Mouse (Mus musculus): ENCODE measurements around the gene Hspa1l. TPM values are rescaled to one million over a fixed set of nuclear protein-coding genes. Genes with fewer than 3 reads are reported as not detected.

Gene Hspa1l
- polyA plus RNA-seq, 1 experiment from 2014 or later: 0.53 TPM

- no peaks in the 10 kb centered on the region for H3K9me3 ChIP-seq (ENCODE audit: control insufficient read depth, low read length)
- no peaks in the 10 kb centered on the region for H3K27me3 ChIP-seq (replicated peaks; ENCODE audit: control insufficient read depth, insufficient read depth, low read length)
- H3K4me3 ChIP-seq (ENCODE audit: low read depth, low read length): no peak overlapping the region
- no peak for ATAC-seq (replicated peaks; ENCODE audit: low FRiP score, low TSS enrichment, low read depth)
- peaks cover 28% of the 10 kb centered on the region; the same call in 1 of the 2 replicates for H3K36me3 ChIP-seq (ENCODE audit: control insufficient read depth, insufficient read depth, low read length)
- no peak overlapping the region for H3K9ac ChIP-seq (ENCODE audit: low read length)
- no peak overlapping the region for H3K27ac ChIP-seq (ENCODE audit: low read depth)
- peaks cover 6% of the 10 kb centered on the region; the same call in 1 of the 2 replicates for H3K4me1 ChIP-seq (replicated peaks; ENCODE audit: control insufficient read depth, insufficient read depth, low read length)
- H3K4me2 ChIP-seq (ENCODE audit: low read length): no peak overlapping the region
- 73% methylated on average over 24 of the region's 24 CpGs for WGBS
- no peak for DNase-seq (ENCODE audit: low spot score)
Measured at GRCm38 (mm10) chr17:34934031-34934430, 38.5 kb upstream of the Hspa1l start.

DNA sequence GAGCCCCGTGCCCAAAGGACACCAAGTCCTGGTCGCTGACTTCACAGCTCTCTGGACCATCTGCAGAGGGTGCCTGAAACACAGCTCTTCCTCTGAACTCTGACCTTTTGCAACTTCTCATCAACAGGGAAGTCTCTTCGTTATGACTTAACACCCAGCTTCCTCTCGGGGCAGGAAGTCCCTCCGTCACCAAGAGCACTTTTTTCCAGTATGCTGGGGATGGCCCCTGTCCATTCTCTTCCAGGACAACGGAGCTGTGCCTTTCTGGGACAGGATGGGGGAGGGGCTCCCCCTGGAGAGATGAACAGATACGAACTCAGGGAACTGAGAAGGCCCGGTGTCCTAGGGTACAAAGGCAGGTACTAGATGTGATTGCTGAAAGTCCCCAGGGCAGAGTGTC, 37.7 kb upstream of the Hspa1l start:
- H3K4me3 ChIP-seq (ENCODE audit: low read depth, low read length): no peak overlapping the region
- DNase-seq (ENCODE audit: low spot score) (no peak), ATAC-seq (replicated peaks; ENCODE audit: low FRiP score, low TSS enrichment, low read depth) (no peak)
- no peaks in the 10 kb centered on the region for H3K9me3 ChIP-seq (ENCODE audit: control insufficient read depth, low read length)
- WGBS: 50% methylated on average over 8 of the region's 8 CpGs
- H3K36me3 ChIP-seq (ENCODE audit: control insufficient read depth, insufficient read depth, low read length): peaks cover 28% of the 10 kb centered on the region; the same call in 1 of the 2 replicates
- no peaks in the 10 kb centered on the region for H3K27me3 ChIP-seq (replicated peaks; ENCODE audit: control insufficient read depth, insufficient read depth, low read length)
- no peak overlapping the region for H3K9ac ChIP-seq (ENCODE audit: low read length)
- no peak overlapping the region for H3K27ac ChIP-seq (ENCODE audit: low read depth)
- peaks cover 6% of the 10 kb centered on the region; the same call in 1 of the 2 replicates for H3K4me1 ChIP-seq (replicated peaks; ENCODE audit: control insufficient read depth, insufficient read depth, low read length)
- no peak overlapping the region for H3K4me2 ChIP-seq (ENCODE audit: low read length)

DNA sequence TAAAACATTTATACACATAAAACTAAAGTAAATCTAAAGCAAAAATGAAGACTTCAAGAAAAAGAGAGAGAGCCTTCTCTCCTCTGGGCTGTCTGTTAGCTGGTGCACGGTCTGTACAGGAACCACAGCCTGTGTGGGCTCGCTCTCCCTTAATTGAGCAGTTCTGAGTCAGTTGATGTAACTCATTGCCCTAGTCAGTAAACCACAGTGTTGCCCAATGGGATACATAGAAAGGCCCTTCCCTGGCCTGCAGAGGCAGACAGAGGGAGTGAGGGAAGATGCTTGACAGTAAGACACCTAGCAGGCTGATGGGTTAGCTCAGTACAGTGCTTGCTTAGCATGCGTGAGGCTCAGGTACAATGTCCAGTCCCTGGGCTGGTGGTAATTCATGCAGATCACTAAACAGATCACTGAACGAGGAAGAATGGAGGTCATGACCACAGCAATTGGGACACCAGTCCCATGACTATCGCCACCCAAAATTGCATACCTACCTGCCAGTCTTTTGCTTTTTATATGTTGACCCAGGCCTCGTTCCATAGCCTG, 34.5 kb upstream of the Hspa1l start:
- Histone ChIP-seq H3K27me3 (replicated peaks; ENCODE audit: control insufficient read depth, insufficient read depth, low read length) (no peaks in the 10 kb centered on the region), H3K9ac (ENCODE audit: low read length) (no peak overlapping the region)
- ATAC-seq (replicated peaks; ENCODE audit: low FRiP score, low TSS enrichment, low read depth): no peak

DNA sequence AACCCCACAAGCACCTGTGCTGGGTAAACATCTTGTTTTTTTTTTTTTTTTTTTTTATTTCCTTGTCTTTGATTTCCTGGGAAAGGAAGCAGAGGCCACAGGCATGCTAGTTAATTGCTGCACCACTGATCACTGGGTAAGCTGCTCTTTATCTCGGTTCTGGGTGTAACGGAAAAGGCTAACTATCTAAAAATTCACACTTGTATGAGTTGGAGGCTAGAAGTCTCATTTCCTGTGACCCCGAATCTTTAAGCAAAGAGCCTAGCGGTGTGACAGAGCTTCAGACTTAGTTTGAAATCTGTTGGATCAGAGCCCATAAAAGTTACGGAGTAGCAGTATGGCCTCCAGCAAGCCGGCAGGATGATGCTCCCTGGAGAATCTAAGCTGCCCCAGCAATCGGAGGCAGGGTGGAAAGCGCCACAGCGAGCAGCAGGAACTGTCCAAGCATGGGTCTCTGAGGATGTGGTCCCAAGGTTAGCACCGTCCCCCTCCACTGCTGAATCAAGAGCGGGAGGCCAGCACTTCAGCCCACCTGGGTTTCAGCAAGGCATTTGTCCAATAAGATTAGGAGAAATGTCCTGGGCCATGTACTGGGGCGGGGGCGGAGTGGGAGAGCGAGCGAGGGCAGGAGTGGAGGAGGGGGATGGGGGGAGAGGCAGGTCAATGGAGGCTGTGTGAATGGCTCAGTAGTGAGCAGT, 31.0 kb upstream of the Hspa1l start:
- no peaks in the 10 kb centered on the region for H3K27me3 ChIP-seq (replicated peaks; ENCODE audit: control insufficient read depth, insufficient read depth, low read length)
- 7% methylated on average over 15 of the region's 15 CpGs for WGBS
- peak overlapping the region; percentile 42 for H3K9ac ChIP-seq (ENCODE audit: low read length)
- no peaks in the 10 kb centered on the region for H3K36me3 ChIP-seq (ENCODE audit: control insufficient read depth, insufficient read depth, low read length)
- ATAC-seq (replicated peaks; ENCODE audit: low FRiP score, low TSS enrichment, low read depth): no peak
- H3K9me3 ChIP-seq (ENCODE audit: control insufficient read depth, low read length): 0 out of 2 replicates have a peak, but pooled peaks cover 2% of the 10 kb centered on the region
- peaks cover 6% of the 10 kb centered on the region for H3K4me1 ChIP-seq (replicated peaks; ENCODE audit: control insufficient read depth, insufficient read depth, low read length)
- H3K4me2 ChIP-seq (ENCODE audit: low read length): peak overlapping the region; percentile 54
- H3K4me3 ChIP-seq (ENCODE audit: low read depth, low read length): peak overlapping the region; percentile 22
- DNase-seq (ENCODE audit: low spot score): peak; percentile 61
- peak overlapping the region; percentile 51 for H3K27ac ChIP-seq (ENCODE audit: low read depth)

More for the DNA sequence above, 34.5 kb upstream of the Hspa1l start:
- no peak overlapping the region for H3K4me3 ChIP-seq (ENCODE audit: low read depth, low read length)
- DNase-seq (ENCODE audit: low spot score): no peak
- no peaks in the 10 kb centered on the region for H3K9me3 ChIP-seq (ENCODE audit: control insufficient read depth, low read length)
- H3K4me2 ChIP-seq (ENCODE audit: low read length): no peak overlapping the region
- H3K27ac ChIP-seq (ENCODE audit: low read depth): no peak overlapping the region
- H3K4me1 ChIP-seq (replicated peaks; ENCODE audit: control insufficient read depth, insufficient read depth, low read length): peaks cover 6% of the 10 kb centered on the region
- 80% methylated on average over 6 of the region's 6 CpGs for WGBS
- H3K36me3 ChIP-seq (ENCODE audit: control insufficient read depth, insufficient read depth, low read length): peaks cover 23% of the 10 kb centered on the region; the same call in 1 of the 2 replicates

- no peak overlapping the region for H3K4me2 ChIP-seq (ENCODE audit: low read length)
- 0 out of 2 replicates have a peak, but pooled peaks cover 2% of the 10 kb centered on the region for H3K9me3 ChIP-seq (ENCODE audit: control insufficient read depth, low read length)
- H3K27ac ChIP-seq (ENCODE audit: low read depth): peak overlapping the region; percentile 65
- H3K9ac ChIP-seq (ENCODE audit: low read length): no peak overlapping the region
- peaks cover 6% of the 10 kb centered on the region for H3K4me1 ChIP-seq (replicated peaks; ENCODE audit: control insufficient read depth, insufficient read depth, low read length)
- no peak overlapping the region for H3K4me3 ChIP-seq (ENCODE audit: low read depth, low read length)
- no peaks in the 10 kb centered on the region for H3K36me3 ChIP-seq (ENCODE audit: control insufficient read depth, insufficient read depth, low read length)
- no peaks in the 10 kb centered on the region for H3K27me3 ChIP-seq (replicated peaks; ENCODE audit: control insufficient read depth, insufficient read depth, low read length)
- 72% methylated on average over 4 of the region's 4 CpGs for WGBS
- ATAC-seq (replicated peaks; ENCODE audit: low FRiP score, low TSS enrichment, low read depth) (peak; percentile 45; the same call in 1 of the 2 replicates), DNase-seq (ENCODE audit: low spot score) (peak; percentile 63)
Measured at GRCm38 (mm10) chr17:34943128-34943815, 29.2 kb upstream of the Hspa1l start.

DNA sequence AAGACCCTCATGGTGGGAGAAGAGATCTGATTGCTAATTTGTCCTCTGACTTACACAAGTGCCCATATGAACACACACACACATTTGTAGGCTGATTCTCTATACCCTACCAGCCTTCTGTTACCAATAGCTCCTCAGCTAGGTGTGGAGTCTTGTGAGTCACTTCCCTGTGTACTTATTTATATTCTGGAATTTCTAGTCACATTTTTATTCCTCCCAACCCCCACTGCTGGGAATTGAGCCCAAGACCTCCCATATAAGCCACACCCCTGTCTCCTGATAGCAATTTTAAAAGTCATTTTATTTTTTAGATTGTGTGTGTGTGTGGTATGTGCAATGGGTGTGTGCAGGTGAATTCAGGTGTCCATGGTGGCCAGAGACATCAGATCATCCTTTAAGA, 28.1 kb upstream of the Hspa1l start:
- Histone ChIP-seq H3K27ac (ENCODE audit: low read depth) (no peak overlapping the region), H3K27me3 (replicated peaks; ENCODE audit: control insufficient read depth, insufficient read depth, low read length) (no peaks in the 10 kb centered on the region), H3K4me3 (ENCODE audit: low read depth, low read length) (no peak overlapping the region), H3K9ac (ENCODE audit: low read length) (no peak overlapping the region), H3K36me3 (ENCODE audit: control insufficient read depth, insufficient read depth, low read length) (no peaks in the 10 kb centered on the region; the same call in 1 of the 2 replicates), H3K4me2 (ENCODE audit: low read length) (no peak overlapping the region), H3K9me3 (ENCODE audit: control insufficient read depth, low read length) (0 out of 2 replicates have a peak, but pooled peaks cover 2% of the 10 kb centered on the region), H3K4me1 (replicated peaks; ENCODE audit: control insufficient read depth, insufficient read depth, low read length) (peaks cover 6% of the 10 kb centered on the region)
- no peak for ATAC-seq (replicated peaks; ENCODE audit: low FRiP score, low TSS enrichment, low read depth)
- DNase-seq (ENCODE audit: low spot score): no peak

DNA sequence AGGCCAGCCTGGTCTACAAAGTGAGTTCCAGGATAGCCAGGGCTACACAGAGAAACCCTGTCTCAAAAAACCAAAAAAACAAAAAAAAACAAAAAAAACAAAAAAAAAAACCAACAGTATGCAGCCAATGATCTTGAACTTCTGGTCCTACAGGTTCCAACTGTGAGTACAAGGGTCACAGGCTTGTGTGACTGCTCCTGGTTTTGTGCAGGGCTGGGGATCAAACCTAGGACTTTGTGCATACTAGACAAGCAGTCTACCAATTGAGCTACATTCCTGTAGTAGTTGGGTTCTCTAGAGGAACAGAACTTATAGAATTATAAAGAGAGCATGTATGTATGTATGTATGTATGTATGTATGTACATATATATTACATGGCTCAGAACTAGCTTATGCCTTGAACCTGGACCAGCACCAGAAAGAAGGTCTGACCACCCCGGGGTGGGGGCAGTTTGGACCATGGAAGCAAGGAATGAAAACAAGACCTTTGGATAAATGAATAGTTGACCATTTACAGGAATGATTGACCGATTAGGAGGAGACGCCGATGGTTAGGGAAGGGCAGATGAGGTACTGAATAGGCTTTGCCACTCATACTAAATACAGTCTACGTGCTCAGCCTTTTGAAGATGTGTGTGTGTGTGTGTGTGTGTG, 25.9 kb upstream of the Hspa1l start:
- no peak overlapping the region for H3K4me3 ChIP-seq (ENCODE audit: low read depth, low read length)
- 90% methylated on average over 5 of the region's 5 CpGs for WGBS
- 0 out of 2 replicates have a peak, but pooled peaks cover 2% of the 10 kb centered on the region for H3K9me3 ChIP-seq (ENCODE audit: control insufficient read depth, low read length)
- no peak overlapping the region for H3K27ac ChIP-seq (ENCODE audit: low read depth)
- no peaks in the 10 kb centered on the region for H3K27me3 ChIP-seq (replicated peaks; ENCODE audit: control insufficient read depth, insufficient read depth, low read length)
- peaks cover 21% of the 10 kb centered on the region for H3K36me3 ChIP-seq (ENCODE audit: control insufficient read depth, insufficient read depth, low read length)
- no peak overlapping the region for H3K9ac ChIP-seq (ENCODE audit: low read length)
- no peak overlapping the region for H3K4me2 ChIP-seq (ENCODE audit: low read length)
- ATAC-seq (replicated peaks; ENCODE audit: low FRiP score, low TSS enrichment, low read depth): no peak
- DNase-seq (ENCODE audit: low spot score): no peak
- peaks cover 8% of the 10 kb centered on the region for H3K4me1 ChIP-seq (replicated peaks; ENCODE audit: control insufficient read depth, insufficient read depth, low read length)

DNA sequence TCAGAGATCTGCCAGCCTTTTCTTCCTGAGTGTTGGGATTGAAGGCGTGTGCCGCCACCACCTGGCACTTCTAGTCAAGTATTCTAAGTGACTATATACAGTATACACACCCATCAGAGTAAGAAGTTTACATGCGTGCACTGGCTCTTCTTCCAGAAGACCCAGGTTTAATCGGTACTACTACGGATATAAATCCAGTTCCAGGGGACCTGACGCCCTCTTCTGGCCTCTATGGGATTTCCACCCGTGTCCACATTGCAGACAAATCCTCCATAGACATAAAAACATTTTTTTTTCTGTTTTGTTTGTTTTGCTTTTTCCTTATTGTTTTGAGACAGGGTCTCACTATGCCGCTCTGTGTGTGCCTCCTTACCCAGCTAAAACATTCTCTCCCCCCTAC, 24.9 kb upstream of the Hspa1l start:
- Histone ChIP-seq H3K36me3 (ENCODE audit: control insufficient read depth, insufficient read depth, low read length) (peaks cover 21% of the 10 kb centered on the region), H3K4me2 (ENCODE audit: low read length) (no peak overlapping the region), H3K27ac (ENCODE audit: low read depth) (no peak overlapping the region), H3K4me1 (replicated peaks; ENCODE audit: control insufficient read depth, insufficient read depth, low read length) (peaks cover 4% of the 10 kb centered on the region; the same call in 1 of the 2 replicates), H3K4me3 (ENCODE audit: low read depth, low read length) (no peak overlapping the region), H3K27me3 (replicated peaks; ENCODE audit: control insufficient read depth, insufficient read depth, low read length) (no peaks in the 10 kb centered on the region), H3K9me3 (ENCODE audit: control insufficient read depth, low read length) (0 out of 2 replicates have a peak, but pooled peaks cover 2% of the 10 kb centered on the region), H3K9ac (ENCODE audit: low read length) (no peak overlapping the region)
- ATAC-seq (replicated peaks; ENCODE audit: low FRiP score, low TSS enrichment, low read depth) (no peak), DNase-seq (ENCODE audit: low spot score) (no peak)
- 27% methylated on average over 8 of the region's 8 CpGs for WGBS

Data from intestine, embryonic 14.5 days (tissue).